Mouse (Mus musculus) testis, adult 2 months (tissue): ENCODE measurements around the gene Tvp23b. TPM values are rescaled to one million over a fixed set of nuclear protein-coding genes. Genes with fewer than 3 reads are reported as not detected.

Source experiments
- H3K27ac ChIP-seq: fragments of 200-500 bp; 2 replicates; pipeline ENCODE4 v1.5.1; 2012; ENCODE audit warnings: low read depth, low read length; ENCODE audit not compliant: control insufficient read depth, insufficient read depth
- H3K27me3 ChIP-seq: fragments of 200-500 bp; 2 replicates; pipeline ENCODE4 v1.6.1; 2012; ENCODE audit warnings: mild to moderate bottlenecking, low read length, moderate library complexity; ENCODE audit not compliant: control insufficient read depth, insufficient read depth
- H3K36me3 ChIP-seq: fragments of 200-500 bp; 2 replicates; pipeline ENCODE4 v1.6.1; 2012; ENCODE audit warnings: mild to moderate bottlenecking, low read length; ENCODE audit not compliant: control insufficient read depth, insufficient read depth
- H3K4me1 ChIP-seq: fragments of 200-500 bp; 2 replicates; pipeline ENCODE4 v1.6.1; 2012; ENCODE audit warnings: low read length; ENCODE audit not compliant: control insufficient read depth, insufficient read depth
- H3K4me3 ChIP-seq: fragments of 200-500 bp; 2 replicates; pipeline ENCODE4 v1.5.1; 2012; ENCODE audit warnings: low read depth, mild to moderate bottlenecking, low read length, moderate library complexity, mixed read lengths; ENCODE audit not compliant: control insufficient read depth
- CTCF ChIP-seq: fragments of 200-500 bp; IDR thresholded peaks from 2 replicates; pipeline ENCODE4 v1.5.1; 2012; ENCODE audit warnings: low read depth, mild to moderate bottlenecking, inconsistent platforms, low read length, moderate library complexity; ENCODE audit not compliant: control insufficient read depth, insufficient read depth, insufficient replicate concordance
- POLR2A ChIP-seq: fragments of 200-500 bp; IDR thresholded peaks from 2 replicates; pipeline ENCODE4 v1.6.1; 2012; ENCODE audit warnings: low read depth, mild to moderate bottlenecking, inconsistent platforms, low read length, moderate library complexity; ENCODE audit not compliant: control insufficient read depth
- polyA plus RNA-seq: library from polyadenylated mRNA; depleted of rRNA; stranded (reverse); fragments of >200 nt; gene quantifications from 2 replicates; pipeline ENCODE4 v1.2.3, GENCODE M21; 2012; rRNA removed

Gene Tvp23b
- polyA plus RNA-seq, 1 experiment: 25.5 TPM

GRCm38 (mm10) chr11:62963292-62963691 lies 84.0 kb downstream of the Tvp23b start:
- TF ChIP-seq CTCF: no peak
- TF ChIP-seq POLR2A: no peak
- Histone ChIP-seq H3K27ac (no peak overlapping the region), H3K27me3 (no peaks in the 10 kb centered on the region), H3K36me3 (no peaks in the 10 kb centered on the region), H3K4me1 (peaks cover 7% of the 10 kb centered on the region), H3K4me3 (no peak overlapping the region)

DNA sequence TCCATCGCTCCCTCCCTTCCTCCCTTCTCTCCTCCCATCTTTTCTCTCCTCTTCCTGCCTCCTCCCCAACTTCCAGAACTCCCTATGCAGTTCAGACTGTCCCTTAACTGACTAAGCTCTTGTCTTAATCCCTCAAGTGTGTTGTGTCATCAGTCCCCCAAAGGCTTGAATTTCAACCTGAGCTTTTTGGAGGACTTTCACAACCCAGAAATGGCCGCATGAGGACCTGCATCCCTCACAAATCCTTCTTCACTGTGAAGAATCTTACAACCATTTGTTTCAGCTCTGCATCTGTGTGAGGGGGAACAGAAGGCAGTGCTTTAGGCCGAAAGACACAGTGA lies 87.1 kb downstream of the Tvp23b start:
- H3K27me3 ChIP-seq: no peaks in the 10 kb centered on the region
- no peak for TF ChIP-seq POLR2A
- no peak for TF ChIP-seq CTCF
- no peak overlapping the region for H3K27ac ChIP-seq
- peaks cover 7% of the 10 kb centered on the region for H3K4me1 ChIP-seq
- H3K4me3 ChIP-seq: no peak overlapping the region
- H3K36me3 ChIP-seq: no peaks in the 10 kb centered on the region

Other genes with a start within 250 kb of the Tvp23b start
- 6.8 and 8.0 TPM in 2 replicates for gene Lrrc75a, start 230.9 kb upstream of the Tvp23b start, polyA plus RNA-seq
- 5.2 and 8.6 TPM in 2 replicates for gene Mmgt2, start 230.8 kb upstream of the Tvp23b start, polyA plus RNA-seq
- gene Zfp287, start 147.6 kb upstream of the Tvp23b start, polyA plus RNA-seq: 2.0 and 2.7 TPM in 2 replicates
- not detected in 2 replicates for gene Gm10428, start 126.4 kb upstream of the Tvp23b start, polyA plus RNA-seq
- gene Zfp286, start 90.0 kb upstream of the Tvp23b start, polyA plus RNA-seq: 7.8 and 8.1 TPM in 2 replicates
- 0.19 and 0.28 TPM in 2 replicates for gene Trim16, start 59.2 kb upstream of the Tvp23b start, polyA plus RNA-seq
- gene Fbxw10, start 32.4 kb upstream of the Tvp23b start, polyA plus RNA-seq: 76.5 and 90.8 TPM in 2 replicates
- gene Cdrt4, start 71.7 kb downstream of the Tvp23b start, polyA plus RNA-seq: 330 and 374 TPM in 2 replicates
- 122 and 126 TPM in 2 replicates for gene Tekt3, start 182.2 kb downstream of the Tvp23b start, polyA plus RNA-seq
- 6.5 and 9.2 TPM in 2 replicates for gene Pmp22, start 249.5 kb downstream of the Tvp23b start, polyA plus RNA-seq